Mouse (Mus musculus) gastrocnemius, adult 18-20 months (tissue): ENCODE data around the gene Wdr47. TPM values are rescaled to one million over a fixed set of nuclear protein-coding genes. Genes with fewer than 3 reads are reported as not detected.
"Not testable (repeated sequence)": the region's sequence is repeated elsewhere in the genome, so short reads cannot be mapped to it uniquely, and the experiment has no call there.

ENCODE experiments used
- DNase-seq: peaks from one replicate; pipeline ENCODE4 v3.0.0; 2021; ENCODE audit warnings: low spot score
- long read RNA-seq, 2 experiments: library from polyadenylated mRNA; stranded (forward); transcript quantifications; one replicate each; pipeline ENCODE4 v2.0.0; 2021
- total RNA-seq, 2 experiments: library from RNA; stranded (reverse); gene quantifications; 2 replicates each; pipeline ENCODE4 v1.2.3; 2021

Wdr47 gene
- total RNA-seq = 1 to 10 TPM; 6.0 to 6.4 TPM
- long read RNA-seq, experiment 1, full-length matches to known transcripts = 3 of 5 reads
- long read RNA-seq, experiment 1, partial matches to known transcripts = 1 of 5 reads
- long read RNA-seq, experiment 1, other reads (novel, unspliced or antisense) = 1 of 5 reads
- long read RNA-seq, experiment 2, full-length matches to known transcripts = 3 of 4 reads
- long read RNA-seq, experiment 2, partial matches to known transcripts = 0 of 4 reads
- long read RNA-seq, experiment 2, other reads (novel, unspliced or antisense) = 1 of 4 reads

DNA sequence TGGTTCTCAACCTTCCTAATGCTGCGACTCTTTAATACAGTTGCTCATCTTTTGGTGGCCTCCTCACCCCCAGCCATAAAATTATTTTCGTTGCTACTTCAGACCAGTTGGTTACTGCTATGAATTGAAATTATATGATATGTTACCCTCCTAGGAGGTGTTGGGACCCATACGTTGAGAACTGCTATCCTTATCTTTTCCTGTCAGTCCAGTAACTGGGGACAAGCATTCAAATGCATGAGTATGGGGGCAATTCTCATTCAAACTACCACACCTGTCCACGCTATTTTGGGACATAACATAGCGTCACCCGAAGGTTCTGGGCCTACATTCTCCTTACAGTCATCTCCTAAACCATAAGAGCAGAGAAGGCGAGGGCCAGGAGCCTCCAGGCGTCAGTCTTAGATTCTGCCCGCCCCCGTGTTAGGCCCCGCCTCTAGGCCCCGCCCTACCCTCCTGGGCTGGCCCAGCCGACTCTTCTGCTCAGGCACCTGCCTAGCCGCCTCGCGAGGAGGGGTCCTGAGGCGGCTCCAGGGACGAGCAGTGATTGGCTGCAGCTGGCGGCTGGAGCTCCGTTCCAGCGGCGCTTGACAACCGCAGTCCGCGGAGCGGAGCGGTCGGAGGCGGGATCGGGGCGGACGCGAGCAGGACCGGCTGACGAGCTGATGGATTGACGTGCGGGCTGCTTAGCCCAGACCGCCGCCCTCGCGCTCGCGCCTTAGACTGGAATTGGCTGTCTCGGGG is at the start of gene Wdr47:
Gene Wdr47 (plus strand): TSS at position 494 of the 744 bp plus-strand sequence.
- peak; percentile 96 for DNase-seq

DNA sequence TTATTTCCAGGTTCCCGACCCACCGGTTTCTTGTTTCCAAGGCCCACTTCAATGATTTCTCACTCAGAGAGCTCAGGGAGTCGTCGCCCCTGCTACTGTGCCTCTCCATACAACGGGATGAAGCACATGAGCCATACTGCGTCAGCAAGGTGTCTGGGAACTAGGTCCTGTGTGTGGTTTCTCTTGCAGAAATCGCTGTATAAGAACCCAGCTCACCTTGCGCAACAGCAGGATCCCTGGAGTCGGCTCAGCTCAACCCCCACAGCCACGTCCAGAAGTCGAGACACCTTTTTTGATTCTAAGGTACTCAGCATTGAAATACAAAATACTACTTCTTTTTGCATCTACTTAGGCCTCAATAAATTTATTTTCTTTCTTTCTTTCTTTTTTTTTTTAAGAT is 48.8 kb upstream of the Wdr47 start:
- no peak for DNase-seq

DNA sequence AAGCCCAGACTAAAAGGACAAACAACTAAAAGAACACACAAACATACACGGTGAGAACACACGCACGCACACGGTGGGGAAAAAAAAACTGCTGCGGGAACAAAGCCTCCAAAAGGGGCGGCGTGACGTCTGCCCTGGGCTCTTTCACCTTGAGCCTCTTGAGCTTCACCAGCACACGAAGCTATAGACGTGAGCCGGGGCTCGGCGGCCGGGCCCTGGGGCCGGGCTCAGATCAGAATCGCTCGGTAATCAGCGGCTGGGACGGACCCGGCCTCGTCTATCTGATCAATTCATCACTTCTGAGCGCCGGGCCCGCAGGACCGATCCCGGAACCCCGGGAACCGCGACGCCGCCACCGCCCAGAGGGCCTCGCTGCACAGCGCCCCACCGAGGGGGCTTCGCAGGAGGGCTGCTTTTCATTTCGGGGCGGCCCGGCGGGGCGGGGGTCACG is 36.9 kb upstream of the Wdr47 start:
- DNase-seq = peak; percentile 13

DNA sequence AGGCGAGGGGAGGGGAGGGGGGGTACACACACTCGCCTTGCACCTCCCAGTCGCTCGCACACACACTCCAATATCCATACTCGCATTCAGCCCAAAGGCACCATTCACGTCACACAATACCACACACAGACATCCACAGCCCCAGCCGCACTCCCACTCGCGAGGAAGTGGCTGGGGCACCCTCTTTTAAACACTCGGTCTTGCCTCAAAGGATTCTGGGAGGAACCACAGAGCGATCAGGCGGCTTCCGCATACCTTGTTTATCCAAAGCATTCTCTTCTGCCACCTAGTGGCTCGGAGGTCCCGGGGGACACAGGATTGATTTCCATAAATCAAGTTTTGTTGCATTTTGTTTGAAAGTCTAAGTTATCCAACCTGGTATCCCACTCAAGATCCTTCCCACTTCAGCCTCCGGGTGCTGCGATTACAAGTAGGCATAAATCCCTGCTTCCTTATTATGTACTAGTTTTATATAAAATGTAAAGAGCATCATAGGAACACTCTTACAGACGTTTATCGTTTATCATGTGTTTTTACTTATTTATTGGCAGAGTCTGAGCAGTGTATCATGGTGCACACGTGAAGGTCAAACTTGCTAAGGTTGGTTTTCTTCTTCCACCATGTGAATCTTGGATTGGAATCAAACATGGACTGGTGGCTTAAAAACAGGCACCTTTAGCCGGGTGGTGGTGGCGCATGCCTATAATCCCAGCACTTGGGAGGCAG is 36.3 kb upstream of the Wdr47 start:
- peak; percentile 93 for DNase-seq

DNA sequence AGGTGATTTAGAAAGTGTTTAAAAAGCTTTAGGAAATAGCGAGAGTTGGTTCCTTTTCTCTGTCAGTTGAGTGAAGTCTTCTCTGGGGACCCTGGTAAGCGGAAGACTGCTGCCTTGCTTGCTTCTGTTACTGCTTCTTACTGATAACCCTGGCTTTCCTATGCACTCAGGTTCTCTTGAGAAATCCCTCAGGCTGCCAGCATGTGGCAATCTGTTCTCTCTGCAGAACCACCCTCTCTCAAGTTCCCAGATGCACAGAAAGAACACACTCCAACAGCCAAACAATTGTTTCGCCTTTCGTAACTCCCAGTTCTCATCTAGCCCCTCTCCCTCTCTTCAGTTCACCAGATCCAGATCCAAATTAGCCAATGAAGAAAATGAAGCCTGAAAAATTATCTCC is 33.2 kb upstream of the Wdr47 start:
- no peak for DNase-seq

DNA sequence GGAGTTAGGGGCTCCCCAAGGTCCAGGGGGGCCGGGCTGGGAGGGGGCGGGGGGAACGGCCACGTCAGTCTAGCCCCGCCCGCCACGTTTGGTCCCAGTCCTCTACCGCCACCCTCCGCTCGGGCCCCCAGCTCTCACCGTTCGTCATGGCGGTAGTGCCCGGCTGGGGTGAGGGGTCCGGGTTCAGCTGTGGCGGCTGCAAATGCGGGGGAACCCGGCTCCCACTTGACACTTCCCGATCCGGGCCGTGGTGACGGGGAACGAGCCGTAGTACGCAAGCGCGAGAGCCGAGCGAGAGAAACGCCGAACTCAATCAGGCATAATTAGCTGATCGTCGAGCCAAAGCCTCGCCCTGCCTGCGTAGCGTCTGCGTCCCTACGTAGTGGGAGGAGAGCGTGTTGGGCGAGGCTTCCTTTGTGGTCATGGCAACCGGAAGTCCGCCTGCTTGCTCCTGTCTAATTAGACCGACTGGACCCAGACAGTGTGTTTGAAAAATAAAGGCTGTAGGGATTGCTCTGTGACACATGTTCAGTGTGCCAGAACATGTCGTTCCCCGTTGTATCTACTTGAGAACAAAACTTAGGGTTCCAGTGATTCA is 28.8 kb upstream of the Wdr47 start, which contains the start of gene Tmem167b:
Gene Tmem167b (minus strand): TSS at position 334 of the 598 bp plus-strand sequence.
- DNase-seq = peak; percentile 99

DNA sequence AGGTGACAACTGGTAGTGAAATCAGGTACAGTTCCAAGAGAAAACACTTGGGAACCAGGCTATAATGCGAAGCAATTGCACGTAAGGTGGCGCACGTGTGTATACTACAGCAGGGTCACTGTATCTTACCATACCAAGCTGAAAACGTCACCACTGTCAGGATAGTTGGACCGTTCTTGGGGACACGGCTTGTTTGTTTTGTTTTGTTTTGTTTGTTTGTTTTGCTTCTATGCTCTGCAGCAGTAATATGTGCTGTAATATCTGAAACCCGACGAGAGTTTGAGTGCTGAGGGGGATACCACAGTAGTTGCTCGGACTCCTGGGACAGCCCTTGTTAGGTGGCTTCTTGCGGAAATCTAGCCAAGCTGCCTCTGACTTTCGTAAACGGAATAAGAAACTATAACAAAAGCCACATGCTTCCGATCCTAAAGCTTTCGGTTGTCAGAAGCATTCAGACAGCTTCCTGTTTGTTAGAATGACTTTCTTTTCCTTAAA is 28.3 kb upstream of the Wdr47 start:
- DNase-seq = no peak

DNA sequence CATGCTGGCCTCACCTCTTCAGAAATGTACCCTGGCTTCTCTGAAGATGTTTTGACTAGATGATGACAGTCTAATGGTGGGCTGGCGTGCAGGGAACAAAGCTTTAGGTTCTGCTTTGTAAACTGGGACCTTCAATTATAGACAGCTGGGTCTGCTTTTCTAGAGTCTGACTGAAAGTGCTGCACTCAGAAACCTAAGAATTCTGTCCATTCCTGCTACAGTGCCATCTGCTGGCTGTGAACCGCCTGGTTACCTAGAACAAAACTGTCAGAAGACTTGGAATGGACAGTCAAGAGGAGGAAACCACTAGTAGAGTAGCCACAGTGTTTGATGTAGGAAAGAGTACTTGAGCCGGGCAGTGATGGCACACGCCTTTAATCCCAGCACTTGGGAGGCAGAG is 27.8 kb upstream of the Wdr47 start:
- peak; percentile 82 for DNase-seq

DNA sequence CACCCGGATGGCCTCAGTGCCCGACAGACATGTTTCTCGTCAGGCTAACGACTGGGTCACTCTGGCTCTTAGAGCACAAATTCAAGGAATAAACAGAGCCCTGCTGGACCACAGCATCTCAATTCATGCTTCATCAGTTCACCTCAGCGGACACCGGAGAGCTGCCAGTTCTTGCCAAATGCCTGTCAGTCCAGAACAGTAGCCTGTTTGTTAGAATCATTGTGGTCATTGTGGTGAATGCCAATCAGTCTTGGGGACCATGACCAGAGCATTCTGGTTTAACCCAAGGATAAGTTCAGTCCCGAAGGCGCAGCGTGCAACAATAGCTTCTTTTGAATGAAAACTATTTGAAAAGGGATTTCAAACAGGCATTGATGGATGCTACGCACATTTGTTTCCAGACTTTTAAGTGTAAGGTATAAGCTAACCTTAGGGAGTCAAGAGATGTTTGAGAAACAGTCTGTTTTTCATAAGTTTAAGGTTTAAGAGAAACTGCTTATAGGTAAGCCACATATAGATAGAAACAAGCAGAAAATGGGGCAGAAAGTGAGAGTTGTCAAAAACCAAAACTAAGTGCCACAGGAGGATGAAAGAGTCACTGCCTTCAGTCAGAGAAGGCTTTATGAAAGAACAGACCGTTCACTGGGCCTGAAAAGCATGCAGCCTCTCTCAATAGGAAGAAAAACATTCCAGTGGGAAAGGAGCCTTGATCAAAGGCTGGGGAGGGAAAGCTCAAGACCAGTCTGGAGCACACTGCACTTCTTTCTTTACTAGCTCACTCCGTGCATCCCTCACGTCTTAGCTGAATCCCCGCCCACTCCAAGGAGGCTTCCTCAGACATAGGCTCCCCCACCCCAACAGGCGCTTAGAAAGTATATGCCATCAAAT is 22.8 kb upstream of the Wdr47 start:
- no peak for DNase-seq

DNA sequence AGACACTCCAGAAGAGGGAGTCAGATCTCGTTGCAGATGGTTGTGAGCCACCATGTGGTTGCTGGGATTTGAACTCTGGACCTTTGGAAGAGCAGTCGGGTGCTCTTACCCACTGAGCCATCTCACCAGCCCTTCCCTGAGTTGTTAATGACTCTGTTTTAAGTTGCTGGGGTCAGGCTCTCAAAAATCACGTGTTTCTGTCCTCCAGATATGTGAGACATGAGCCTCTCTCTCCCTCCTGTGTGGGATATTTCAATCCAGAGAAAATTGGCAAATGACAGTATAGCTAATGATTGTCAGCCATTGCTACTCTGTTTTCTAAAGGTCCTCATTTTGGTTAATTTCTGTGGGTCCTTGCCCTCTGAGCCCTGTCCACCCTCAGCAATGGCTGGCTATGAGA is 21.4 kb upstream of the Wdr47 start:
- not testable (repeated sequence) for DNase-seq

DNA sequence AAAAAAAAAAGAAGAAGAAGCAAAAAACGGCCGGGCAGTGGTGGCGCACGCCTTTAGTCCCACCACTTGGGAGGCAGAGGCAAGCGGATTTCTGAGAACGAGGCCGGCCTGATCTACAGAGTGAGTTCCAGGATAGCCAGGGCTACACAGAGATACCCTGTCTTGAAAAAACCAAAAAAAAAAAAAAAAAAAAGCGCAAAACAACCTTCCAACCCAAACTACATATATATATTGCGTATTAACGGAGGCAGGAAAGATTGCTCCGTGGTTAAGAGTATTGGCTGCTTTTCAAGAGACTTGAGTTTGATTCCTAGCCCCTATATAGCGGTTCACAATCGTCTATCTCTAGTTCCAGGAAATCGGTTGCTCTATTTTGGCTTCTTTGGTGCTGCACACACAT is 20.3 kb upstream of the Wdr47 start:
- DNase-seq = no peak

DNA sequence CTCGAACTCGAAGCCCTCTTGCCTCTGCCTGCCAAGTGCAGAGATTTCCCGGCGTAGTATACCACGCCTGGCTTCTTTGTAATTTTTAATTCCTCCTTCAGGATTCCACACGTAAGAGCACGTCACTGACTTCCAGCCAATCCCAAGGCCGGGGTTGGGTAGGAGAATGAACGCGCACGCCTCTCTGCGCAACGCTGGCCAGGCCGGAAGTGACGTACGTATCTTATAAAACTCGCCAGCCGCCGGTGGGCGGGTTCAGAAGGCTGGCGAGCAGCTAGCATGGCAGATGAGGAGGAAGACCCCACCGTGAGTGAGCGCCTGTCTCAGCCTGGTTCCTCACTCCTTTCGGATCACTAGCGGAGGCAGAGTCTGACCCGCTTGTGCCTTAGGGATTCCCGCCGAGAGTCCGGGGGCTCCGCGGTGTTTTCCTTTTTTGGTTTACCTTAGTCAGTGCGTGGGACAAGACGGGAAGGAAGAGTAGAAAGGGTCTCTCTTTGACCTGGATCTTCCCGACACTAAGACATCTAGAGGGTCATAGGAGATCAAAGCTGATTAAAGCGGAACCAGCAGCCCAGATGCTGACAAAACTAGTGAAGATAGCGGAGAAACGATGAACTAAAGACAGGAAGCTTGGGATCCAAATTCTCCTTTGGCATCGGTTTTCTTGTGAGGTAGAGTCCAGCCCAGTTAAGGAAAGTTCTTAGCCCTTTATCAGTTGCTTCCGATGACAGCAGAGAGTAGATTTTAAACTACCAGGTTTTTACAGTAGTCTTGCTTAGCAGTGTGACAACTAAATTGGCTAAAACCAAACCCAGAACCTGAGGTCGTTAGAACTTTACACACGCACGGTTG is 19.4 kb upstream of the Wdr47 start, which contains the start of gene Taf13:
Gene Taf13 (plus strand): TSS at position 256 of the 852 bp plus-strand sequence.
- DNase-seq = peak; percentile 98

DNA sequence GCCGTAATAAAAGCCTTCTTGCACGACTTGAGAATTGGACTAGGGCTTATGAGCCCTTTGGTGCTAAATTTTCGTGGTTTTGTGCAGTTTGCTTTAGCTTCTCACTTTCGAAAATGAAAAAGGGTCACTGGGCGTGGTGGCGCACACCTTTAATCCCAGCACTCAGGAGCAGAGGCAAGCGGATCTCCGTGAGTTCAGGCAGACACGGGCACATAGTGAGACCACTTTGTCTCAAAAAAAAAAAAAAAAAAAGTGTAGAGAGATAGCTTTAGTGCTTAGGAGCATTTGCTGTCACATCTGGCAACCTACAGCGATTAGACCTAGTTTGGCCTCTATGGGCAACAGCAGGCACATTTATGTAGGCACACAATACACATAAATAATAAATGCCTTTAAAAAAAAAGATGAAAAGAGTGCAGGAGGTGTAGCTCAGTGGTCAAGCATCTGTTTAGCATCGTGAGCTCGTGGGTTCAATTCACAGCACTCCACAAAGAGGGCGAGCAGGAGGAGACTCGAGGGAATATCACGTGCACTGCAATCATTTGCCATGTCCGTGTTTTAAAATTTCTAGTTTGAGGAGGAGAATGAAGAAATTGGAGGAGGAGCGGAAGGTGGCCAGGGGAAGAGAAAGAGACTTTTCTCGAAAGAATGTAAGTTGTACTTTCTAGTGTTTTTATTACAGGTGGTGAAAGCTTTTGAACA is 18.6 kb upstream of the Wdr47 start:
- DNase-seq = no peak

DNA sequence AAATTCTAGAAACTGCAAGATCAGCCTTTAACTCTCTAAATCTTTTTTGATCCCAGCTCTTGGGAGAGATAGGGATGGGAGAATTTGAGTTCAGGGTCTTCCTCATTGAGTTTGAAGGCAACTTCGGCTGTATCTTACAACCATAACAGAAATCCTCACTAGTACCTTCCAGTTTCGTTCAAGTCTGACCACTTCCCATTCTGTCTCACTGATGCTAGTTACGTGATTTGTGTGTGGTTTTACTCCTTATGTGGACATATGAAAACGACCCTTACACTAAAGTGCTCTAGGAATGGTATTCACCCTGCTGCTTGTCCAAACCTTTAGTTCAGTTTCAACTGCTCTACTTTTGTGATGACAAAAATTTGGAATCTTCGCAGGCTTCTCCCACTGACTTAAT is 17.1 kb upstream of the Wdr47 start:
- DNase-seq = no peak

DNA sequence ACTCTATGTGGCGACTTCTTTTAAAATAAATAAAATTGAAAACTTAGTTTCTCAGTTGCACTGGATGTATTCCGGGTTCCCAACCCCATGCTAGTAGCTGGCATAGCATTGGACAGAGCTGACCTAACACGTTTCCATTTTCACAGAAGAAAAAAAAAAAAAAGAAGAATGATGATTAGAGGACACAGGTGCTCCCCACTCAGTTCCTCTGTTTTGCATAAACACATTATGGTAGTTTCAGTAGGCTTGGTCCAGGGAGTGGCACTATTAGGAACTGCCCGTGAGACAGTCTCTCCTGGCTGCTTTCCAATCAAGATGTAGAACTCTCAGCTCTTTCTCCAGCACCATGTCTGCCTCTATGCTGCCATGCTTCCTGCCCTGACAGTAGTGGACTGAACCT is 6.5 kb upstream of the Wdr47 start:
- DNase-seq = no peak

DNA sequence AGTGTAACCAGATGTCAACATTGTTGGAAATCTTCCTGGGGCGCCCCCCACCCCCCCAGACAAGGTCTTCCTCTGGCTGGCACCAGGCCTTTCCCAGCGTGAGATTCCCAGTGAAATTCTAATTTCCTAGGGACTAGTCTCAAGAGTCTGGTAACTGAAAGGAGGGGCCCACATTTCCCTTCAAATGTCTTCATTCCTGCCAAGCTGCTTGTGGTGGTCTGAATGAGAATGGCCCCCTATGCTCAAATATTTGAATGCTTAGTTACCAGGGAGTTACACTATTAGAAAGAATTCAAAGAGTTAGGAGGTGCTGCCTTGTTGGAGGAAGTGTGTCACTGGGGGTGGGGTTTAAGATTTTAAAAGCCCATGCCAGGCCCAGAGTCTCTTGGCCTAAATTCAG is 2.6 kb upstream of the Wdr47 start:
- DNase-seq = no peak

DNA sequence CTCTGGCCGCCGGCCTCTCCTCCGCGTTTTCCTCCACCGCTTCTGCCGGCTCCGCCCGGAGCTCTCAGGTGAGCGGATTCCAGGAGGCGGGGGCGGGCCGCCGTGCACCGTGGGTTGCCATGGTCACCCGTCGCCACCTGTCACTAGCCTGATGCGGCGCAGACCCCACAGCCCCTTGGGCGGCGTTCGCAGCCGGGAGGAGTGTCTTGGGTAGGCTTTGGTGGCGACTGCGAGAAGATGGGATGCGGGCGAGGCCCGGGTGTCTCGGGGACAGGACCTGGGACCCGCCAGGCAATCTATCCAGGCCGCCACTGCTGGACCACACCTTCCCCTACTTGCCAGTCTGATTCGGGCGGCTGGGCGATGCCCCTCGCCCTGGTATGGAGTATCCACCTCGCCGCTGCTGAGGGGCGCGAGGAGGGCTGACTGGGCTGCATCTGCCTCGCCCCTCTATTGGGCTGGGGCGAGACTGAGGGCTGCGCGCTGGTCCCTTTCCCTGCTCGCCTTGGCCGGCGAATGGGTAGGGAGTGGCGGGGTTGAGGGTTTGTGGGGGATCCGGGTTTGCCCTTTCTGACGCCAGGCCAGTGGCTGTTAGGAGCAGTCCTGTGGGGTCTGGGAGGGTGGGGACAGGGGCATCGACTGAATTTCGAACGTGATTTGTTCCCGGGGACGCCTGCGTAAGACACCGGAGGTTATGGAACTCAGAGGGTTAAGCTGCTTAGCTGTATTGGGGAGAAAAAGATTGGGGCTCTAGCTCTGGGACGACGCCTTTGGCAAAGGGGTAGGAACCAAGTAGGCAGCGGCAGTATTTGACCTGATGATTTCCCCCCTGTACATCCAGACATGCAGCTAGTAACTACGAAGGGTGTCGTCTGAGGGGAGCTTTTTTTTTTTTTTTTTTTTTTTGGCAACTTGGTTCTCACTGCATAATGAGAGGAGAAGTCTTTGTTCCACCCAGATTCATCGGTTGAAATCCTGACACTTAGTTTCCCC is 747 bp downstream of the Wdr47 start:
- no peak for DNase-seq

DNA sequence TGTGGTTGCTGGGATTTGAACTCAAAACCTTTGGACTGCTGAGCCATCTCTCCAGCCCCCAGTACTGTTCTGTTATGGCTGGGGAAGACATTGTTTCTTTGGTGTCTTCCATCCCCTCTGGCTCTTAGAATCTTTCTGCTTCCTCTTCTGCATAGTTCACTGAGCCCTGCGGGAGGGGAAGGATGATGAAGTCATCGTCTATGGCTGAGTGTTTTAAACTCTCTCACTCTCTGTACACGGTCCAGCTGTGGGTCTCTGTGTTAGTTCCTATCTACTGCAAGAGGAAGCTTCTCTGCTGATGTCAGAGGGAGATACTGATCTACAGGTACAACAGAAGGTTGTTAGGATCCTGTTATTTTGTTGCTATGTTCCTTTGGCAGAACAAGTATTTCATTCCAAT is 17.8 kb downstream of the Wdr47 start:
- no peak for DNase-seq
